Mouse (Mus musculus) megakaryocyte, embryonic 14.5 days (primary cell): ENCODE data around the gene Olfr70.

ENCODE experiments used
- FLI1 ChIP-seq: IDR thresholded peaks from 2 replicates; pipeline ENCODE4 v1.6.1; 2012; ENCODE audit warnings: low read length, inconsistent platforms, mixed read lengths
- GATA1 ChIP-seq: IDR thresholded peaks from 3 replicates; pipeline ENCODE4 v1.6.1; 2012; ENCODE audit warnings: mixed read lengths, low read length, inconsistent platforms, borderline replicate concordance

DNA sequence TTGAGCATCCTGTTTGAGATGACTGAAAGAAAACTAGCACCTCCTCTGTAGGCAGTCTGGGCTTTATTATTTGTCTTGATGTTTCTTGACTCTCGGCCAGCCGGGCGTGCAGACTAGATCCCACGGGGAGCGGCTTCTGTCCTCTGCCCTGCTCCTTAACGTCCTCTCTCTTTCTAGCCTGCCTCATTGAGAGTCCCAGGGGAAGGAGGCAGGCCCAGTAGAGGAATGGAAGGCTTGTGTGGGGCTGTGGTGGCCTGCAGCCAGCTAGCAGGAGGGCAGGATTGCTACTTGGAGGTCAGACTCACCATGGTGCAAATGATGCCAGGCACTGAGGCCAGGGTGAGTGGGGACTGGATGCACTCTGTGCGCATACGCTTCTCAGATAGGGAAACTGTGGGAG is 3.2 kb upstream of the Olfr70 start:
- TF ChIP-seq GATA1 (no peak), FLI1 (no peak)
